Mouse (Mus musculus) embryo, embryonic 11.5 days (tissue): ENCODE results near the gene Rasd2.

ENCODE experiments used
- DNase-seq: peaks from one replicate; pipeline ENCODE4 v3.0.0-alpha.2; 2012; ENCODE audit warnings: low read depth, low spot score

Rasd2 gene

DNA sequence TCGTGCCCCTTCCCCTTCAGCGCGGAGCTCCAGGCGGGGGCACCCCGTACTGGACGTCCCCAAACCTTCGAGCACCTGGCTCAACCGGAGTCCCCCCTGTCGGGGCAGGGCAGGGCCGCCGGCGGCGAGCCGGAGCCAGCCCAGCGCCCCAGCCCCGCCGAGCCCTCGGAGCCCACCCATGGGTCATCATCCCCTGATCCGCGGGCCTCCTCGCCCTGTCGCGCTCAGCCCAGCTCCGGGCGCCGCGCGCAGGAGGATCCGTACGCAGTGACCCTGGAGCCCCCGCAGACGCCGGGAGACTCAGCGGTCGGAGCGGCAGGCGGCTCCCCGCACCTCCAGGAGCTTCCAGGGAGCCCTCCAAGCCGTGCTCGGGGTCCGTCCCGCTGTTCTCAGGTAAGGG lies at the start of gene Rasd2:
Gene Rasd2 (plus strand): TSS at position 259 of the 400 bp plus-strand sequence.
- no peak for DNase-seq

DNA sequence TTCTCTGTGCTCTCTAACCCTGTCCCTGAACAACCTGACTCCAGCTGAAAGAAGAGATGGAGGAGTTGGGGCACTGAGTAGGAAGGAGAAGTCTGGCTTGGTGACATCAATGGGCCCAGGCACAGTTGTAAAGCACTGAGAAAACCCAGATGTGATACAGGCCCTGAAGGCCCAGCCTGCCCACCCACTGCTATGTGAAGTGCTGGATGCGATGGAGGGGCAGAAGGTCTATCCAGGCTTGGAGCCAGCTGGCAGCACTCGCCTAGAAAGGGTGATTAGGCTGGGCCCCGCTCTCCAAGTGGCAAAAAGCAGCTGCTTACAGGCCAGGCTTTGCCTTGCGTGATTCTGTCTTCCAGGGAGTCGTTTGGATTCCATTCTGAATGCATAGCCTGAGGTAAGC lies 44.4 kb upstream of the Rasd2 start:
- no peak for DNase-seq

DNA sequence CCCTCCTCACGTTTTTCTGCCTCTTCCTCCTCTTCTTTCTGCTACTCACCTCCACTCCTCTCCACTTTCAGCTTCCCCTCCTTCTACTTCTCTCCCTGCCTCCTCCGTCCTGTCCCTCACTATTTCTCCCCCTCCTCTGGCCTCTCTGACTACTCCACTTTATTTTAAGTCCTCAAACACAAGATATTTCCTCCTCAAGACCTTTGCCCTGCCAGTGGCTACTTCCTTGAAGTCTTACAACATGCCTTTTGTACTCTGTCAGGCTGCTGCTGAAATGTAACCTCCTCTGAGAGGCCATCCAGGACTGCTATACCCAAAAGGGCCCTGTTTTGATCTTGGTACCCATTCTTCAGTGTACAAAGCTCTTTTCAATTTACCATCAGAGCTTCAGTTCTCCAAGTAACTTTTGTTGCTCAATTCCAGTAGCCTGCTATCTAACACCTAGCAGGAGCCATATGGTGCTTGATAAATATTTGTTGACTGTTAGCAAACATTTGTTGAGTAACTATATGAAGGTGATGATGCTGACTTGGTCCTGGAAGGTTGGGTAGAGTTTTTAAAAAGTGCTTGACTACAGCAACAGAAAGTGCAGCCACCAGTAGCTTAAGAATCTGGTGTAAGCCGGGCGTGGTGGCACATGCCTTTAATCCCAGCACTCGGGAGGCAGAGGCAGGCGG lies 41.6 kb upstream of the Rasd2 start:
- DNase-seq, result no peak

DNA sequence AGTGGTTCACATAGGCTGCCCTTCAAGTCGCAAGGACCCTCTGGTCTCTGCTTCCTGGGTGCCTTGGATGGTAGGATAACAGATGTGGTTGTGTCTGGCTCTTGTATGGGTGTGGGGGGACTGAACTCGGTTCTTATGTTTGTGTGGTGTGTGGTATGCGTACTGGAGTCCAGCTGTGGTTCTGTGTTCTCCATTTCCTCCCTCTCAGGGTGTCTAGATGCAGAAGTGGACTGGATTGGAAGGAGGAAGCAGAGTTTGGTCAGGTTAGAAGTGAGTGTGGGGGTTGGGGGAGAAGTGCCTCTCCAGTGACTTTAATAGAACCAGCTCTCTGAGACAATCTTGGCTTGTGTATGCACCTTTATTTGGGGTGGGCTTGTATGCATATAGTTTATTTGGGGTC lies 20.7 kb upstream of the Rasd2 start:
- no peak for DNase-seq

DNA sequence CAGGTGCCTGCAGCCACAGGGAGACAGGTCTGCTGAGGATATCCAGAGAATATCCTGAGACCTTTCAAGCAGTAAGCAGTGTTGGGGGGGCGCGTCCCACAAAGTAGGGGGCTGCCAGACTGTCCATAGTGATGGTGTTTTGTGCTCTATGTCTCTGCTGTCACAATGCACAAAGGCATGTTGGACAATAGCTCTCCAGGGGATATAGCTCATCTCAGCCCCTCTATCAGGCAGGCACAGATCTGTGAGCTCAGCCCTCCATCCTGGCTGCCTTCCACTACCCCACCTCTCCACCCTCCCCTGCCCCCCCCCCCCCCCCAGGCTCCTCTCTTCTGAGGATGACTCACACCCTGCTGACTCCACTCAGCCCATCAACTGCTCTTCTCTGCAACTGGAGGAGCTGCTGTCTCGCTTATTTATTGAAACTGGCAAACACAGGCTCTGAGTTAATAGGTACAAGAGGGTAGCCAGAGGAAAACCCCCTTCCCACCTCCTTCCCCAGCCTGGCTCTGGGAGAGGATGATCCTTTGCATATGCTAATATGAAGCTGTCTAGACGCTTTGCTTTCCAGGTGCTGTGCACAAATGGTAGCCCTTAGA lies 19.2 kb upstream of the Rasd2 start:
- DNase-seq, result no peak

DNA sequence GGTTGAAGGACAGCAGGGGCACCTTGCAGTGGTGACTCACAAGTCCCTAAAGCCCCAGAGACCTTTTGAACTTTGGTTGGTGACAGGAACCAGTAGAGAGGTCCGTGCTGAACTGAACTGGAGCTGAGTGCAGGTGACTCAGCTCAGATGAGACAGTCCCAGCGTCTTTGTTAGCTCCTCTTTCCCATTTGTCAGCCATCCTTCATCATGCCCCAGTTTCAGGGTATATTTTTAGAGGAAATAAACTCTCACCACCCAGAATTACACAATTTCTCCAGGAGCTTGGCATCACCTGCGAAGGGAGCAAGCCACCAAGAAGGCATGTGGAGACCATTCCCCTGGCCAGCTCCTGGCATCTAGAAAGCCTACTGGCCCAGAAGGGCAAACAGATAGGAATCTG lies 16.6 kb upstream of the Rasd2 start:
- DNase-seq, result no peak

DNA sequence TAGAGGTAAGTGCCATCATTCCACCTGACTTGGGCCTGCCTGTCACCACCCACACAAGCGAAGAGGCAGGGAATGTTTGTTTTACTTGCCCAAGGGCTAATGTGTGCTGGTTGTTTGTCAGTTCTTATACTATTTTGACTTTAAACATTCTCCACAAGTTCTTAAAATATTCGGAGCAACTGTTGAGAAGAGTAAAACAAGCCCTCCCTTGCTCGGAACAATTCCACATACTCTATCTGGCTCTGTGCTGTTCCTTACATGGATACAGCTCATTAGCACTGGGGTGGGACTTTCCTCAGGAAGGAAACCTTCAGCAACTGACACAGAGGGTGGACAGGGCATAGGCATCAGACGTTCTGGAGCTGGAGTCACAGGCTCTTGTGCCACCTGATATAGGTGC lies 15.9 kb upstream of the Rasd2 start:
- no peak for DNase-seq

DNA sequence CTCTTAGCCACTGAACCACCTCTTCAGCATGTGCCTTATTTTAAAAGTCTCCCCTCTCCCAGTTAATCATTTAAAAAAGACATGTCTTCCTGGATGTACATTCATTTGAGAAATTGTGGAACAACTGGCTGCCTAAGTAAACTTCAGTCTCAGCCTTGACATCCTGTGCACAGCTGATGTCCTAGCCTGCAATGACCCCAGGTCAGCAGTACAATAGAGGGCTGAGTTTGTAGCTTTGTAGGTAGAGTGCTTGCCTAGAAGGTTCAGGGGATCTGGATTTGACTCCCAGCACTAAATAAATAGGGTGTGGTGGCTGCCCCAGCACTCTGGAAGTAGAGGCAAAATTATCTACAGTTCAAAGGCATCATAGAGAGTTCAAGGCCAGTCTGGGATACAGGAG lies 15.4 kb upstream of the Rasd2 start:
- DNase-seq, result no peak

DNA sequence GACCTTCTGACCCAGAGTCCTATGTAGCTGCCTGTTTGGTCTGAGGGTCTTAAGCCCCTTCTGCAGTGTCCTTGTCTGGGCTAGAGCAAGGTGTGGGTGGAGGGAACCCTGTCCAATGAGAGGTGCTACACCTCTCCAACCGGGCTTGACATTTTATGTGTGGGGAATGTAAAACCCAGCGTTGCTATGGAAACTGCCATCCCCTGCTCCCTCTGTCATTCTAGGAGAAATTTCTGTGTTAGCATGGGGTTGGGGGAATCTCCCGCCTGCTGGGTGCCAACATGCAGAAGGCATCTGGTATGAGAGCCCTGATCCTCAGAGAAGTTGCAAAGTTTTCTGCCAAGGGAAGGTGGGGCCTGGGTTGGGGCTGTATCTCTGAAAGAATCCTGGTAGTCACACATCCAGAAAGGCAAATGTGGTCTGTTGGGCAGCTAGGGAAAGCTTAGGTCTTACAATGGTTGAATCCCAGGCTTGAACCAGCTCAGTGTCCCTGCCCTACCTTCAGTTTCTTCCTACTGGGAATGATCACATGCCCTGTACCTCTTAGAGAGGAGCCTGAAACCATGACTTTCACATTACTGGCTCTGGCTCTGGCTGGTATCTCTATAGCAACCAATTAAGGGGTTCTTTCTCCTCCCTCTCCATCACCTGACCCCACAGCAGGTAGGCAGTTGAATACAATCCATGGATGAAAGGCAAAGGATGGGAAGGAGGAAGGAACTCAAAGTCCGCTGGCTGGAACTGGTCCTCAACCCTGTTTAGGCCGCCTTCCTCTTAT lies 14.6 kb upstream of the Rasd2 start:
- no peak for DNase-seq

DNA sequence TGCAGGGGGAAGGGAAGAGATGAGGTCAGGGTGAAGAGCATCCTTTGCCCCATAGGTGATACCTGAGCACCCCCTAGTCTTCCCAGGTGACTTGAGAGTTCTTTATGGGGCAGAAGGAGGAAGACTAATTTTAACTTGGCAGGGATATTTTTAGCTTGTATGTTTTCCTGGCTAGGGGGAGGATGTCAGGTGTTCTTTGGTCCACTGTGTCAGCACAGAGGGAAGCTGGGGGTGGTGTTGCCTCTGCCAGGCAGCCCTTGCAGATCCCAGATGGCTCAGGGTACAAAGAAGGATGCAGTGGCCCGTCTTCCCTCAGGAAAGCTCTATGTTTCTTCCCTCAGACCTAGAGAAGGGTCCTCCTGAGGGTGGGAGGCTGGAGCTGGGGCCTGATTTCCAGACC lies 13.8 kb upstream of the Rasd2 start:
- DNase-seq, result no peak

DNA sequence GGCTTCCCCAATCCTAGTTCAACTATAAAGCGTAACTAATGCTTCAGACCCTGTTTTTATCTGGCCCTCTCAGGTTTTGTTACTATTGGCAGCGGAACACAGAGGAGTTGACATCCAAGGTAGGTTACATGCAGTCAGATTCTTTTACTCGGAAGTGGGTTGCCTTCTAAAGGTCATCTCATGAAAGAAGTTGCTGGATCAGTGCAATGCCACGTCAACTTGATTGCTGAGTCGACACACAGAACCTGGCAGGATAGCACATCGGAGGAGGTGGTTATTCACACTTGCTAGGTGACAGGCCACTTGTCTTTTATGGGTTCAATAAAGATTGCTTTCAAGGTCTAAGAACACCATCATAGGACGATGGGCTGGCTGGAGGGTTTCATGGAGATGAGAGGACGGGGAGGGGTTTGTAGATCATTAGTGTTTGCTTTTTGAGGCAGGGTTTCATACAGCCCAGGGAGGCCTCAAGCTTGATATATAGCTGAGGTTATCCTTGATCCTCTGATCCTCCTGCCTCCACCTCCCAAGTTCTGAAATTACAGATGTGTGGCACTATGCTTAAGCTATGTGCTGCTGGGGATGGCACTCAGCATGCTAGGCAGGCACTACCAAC lies 11.6 kb upstream of the Rasd2 start:
- DNase-seq, result no peak

DNA sequence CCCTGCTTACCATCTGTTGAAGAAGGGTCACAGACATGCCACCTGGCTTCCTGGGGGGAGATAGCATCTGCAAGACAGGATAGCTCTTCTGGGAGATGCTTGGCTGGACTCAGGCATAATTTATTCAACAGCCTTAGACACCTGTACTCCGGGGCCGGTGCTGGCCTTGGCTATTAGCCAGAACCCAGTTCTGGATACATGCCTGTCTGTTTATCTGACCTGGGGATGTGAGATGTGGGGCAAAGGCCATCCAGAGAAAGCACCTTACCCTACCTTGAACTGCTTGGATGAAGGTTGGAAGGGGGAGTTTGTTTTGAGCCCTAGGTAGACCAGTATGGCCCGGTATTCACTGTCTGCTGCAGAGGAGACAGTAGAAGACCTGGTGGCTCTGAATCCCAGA lies 10.8 kb upstream of the Rasd2 start:
- no peak for DNase-seq

DNA sequence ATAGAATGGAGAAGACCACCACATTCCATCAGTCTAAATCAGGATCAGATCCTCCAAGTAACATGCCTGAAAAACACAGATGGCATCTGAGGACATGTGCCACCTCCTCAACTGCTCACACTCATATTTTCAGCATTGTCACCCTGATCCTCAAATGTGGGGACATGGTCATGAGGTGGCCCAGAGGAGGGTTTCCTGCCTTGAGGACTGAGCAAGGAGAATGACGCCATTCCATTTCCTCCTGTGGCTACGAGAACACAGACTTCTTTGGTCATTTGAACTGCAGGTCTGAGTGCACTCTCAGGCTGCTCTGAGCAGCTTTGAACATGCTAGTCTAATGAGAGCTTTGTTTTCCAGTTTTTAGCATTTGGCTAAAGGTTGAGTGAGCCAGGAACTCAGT lies 10.3 kb upstream of the Rasd2 start:
- DNase-seq, result no peak

DNA sequence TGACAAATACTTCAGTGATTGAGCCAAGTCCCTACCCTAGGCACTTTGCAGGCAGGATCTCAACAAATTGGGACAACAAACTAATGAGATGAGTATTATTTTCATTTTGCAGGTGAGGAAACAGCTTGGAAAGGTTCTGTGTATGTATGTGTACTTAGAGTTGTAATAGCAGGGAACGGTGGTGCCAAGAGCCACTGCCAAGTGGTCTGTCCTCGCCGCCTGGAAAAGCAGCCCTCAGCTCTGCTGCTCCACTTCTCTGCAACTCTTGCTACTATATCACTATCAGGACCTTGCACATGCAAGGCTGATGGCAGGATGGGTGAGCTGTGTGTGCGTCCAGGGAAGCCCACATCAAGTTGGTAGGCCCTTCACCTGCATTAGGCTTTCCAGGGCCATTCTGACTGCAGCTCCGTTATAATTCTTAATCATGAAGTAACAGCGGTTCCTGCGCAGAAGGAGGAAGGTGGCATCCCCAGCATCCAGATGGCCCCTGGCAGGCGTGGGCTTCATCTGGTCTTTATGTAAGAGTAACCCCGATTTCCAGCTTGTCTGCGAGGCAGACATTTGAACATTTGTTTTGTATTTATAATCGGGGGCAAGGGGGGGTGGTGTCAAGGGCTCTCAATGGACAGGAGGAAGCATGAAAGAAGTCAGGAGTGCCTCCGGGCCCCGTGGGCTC lies 9.4 kb upstream of the Rasd2 start:
- no peak for DNase-seq

DNA sequence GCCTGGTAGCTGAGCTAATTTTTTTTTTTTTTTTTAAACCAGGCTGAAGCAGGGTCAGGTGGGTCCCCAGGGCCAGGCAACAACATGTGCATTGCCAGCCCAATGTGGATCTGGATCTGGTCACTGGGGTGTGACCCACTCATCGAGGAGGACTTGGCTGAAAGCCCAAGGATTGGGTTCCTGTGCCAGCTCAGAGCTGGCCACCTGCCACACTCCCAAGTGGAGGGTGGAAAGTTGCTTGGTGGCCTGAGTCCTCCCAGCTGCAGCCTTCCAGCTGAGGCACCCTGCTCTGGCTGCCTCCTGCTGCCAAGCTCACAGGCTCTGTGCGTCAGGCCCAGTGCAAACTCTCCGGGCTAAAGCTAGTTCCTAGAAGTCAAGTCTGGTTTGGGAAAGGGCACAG lies 2.3 kb upstream of the Rasd2 start:
- DNase-seq, result no peak

DNA sequence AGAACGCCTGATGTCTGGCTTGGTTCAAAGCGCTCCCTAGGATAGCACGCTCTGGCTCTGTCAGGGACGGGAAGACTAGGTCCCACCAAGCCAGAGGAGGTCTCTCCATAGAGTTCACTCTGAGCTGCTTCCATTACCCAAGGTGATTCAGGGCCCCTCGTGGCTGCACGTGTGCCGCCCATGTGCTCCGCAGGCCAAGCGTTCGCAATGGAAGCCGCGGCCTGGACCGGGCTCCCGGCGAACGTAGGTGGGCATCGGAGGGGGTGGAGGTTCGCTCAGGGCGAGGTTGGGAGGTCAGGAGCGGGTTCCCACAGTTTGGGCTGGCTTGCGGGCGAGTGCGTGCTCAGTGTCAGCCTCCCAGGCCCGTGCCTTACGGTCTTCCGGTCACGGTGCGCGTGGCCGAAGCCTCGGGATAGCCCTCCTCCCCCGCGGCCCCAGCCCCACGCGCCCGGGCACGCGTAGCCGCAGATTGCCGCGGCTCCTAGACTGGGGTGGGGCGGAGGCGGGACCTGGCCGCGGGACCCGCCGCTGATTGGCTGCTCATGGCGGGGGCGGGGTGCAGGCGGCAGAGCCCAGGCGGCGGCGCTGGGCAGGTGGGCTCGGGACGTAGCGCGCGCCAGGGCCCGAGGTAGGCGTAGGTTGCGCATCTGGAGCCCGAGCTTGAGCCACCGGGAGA lies 975 bp upstream of the Rasd2 start:
- peak; percentile 48 for DNase-seq

DNA sequence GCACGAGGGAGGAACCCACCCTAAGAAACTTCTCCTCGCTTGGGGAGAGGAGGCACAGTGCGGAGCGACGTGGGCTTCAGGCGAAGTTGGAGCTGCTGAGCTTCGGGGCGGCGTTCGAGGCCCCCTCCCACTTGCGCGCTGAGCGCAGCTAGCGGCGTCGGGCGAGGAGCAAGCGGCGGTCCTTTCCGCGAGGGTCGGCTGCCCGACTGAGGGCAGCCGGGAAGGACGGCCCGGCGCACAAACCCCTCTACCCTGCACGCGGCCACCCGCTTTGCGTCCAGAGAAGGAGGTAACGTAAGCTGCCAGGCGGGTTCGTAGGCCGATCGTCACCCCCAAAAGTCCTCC lies 465 bp upstream of the Rasd2 start:
- DNase-seq, result no peak

DNA sequence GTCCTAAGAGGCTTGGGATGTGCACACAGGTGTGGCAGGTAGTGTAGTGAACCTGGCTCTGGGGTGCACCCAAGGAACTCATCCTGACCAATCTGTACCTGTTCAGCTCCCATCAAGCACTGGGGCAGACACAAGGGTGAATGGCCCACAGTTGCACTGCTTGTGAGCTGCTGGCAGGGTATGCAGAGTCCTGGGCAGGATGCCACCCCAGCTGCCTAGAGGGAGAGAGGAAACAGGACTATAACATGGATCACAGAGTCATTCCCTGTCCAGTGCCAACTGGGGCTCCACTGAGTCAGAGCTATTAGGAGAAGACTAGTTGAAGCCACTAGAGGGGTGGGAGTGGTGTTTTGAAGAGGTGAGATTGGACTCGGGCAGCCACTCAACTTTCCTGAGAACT lies 1.3 kb downstream of the Rasd2 start:
- no peak for DNase-seq

DNA sequence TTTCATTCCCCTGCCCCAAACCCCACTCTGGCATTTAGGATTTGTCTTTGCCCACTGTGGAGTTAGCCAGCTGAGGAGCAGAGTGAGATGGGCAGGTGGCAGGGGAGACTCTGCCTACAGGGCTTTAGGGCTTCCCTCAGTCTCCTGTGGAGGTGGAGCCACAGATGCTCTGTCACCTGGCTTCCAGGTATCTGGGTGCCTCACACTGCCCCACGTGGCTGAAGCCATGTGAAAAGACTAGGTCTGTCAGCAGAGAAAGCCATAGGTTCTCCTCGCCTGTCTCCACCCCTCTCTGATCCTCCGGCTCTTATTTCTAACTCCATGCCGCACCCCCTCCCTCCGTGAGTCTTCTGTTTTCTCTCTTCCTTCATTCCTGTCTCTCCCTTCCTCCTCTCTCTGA lies 2.2 kb downstream of the Rasd2 start:
- no peak for DNase-seq

DNA sequence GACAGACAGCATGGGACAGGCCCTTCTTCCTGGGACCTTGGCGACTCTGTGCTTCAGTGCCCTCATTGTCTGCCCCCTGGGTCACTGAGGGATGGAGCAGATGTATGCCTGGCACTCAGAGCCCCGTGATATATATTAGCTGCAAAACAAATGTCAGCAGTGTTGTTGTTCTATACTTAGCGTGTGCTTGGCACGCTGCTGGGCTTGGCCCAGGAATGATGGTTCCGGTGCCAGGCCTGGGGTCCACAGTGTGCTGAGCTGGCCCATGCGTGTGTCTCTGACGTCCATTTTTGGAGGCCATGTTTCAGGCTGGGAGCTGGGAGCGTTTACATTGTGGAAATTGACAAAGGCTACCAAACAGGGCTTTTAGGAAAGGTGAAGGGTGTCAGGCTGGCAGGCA lies 3.1 kb downstream of the Rasd2 start:
- no peak for DNase-seq

DNA sequence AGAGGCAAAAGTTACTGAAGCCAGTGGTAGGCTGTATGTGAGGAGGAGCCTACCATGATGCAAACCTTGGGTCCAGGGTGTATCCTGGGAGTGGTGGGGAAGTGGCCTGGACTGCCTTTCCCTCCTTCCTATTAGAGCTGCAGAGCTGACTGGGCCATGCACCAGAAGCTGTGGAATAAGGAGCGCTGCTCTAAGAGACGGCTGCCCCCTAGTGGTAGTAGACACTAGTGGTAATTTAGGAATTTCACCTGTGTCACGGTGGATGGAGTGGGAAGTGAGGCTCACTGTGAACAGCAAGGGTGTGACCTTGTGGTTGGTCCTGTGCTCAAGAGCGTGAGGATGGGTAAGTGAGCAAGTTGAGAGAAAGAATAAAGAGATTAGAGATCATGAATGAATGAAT lies 4.2 kb downstream of the Rasd2 start:
- peak; percentile 47 for DNase-seq
